Mouse (Mus musculus) stomach, embryonic 16.5 days (tissue): ENCODE data around the gene Gm13275. TPM values are rescaled to one million over a fixed set of nuclear protein-coding genes. Genes with fewer than 3 reads are reported as not detected.
"Not testable (repeated sequence)": the region's sequence is repeated elsewhere in the genome, so short reads cannot be mapped to it uniquely, and the experiment has no call there.

Experiments used
- ATAC-seq: fragments of 200-750 bp; cut with Nextera tagmentation; 2 replicates; pipeline ENCODE4 v1.8.0; 2017; ENCODE audit warnings: moderate number of reproducible peaks, moderate TSS enrichment; ENCODE audit not compliant: insufficient read depth, low FRiP score
- H3K27ac ChIP-seq: fragments of 300-500 bp; sonication (generic); 2 replicates; pipeline ENCODE4 v1.5.1; 2014; ENCODE audit warnings: low read length
- H3K27me3 ChIP-seq: fragments of 300-500 bp; sonication (generic); 2 replicates; pipeline ENCODE4 v1.6.1; 2014; ENCODE audit warnings: low read length, control low read depth, mixed read lengths; ENCODE audit not compliant: control insufficient read depth, insufficient read depth
- H3K36me3 ChIP-seq: fragments of 300-500 bp; sonication (generic); 2 replicates; pipeline ENCODE4 v1.6.1; 2014; ENCODE audit warnings: low read length; ENCODE audit not compliant: control insufficient read depth, insufficient read depth
- H3K4me1 ChIP-seq: fragments of 300-500 bp; sonication (generic); 2 replicates; pipeline ENCODE4 v1.6.1; 2014; ENCODE audit warnings: low read length, control low read depth, mixed read lengths; ENCODE audit not compliant: control insufficient read depth, insufficient read depth
- H3K4me2 ChIP-seq: fragments of 300-500 bp; sonication (generic); 2 replicates; pipeline ENCODE4 v1.6.1; 2014; ENCODE audit warnings: low read depth, low read length, mixed read lengths
- H3K4me3 ChIP-seq: fragments of 300-500 bp; sonication (generic); replicated peaks from 2 replicates; pipeline ENCODE4 v1.5.1; 2014; ENCODE audit warnings: mild to moderate bottlenecking, low read length
- H3K9ac ChIP-seq: fragments of 300-500 bp; sonication (generic); 2 replicates; pipeline ENCODE4 v1.6.1; 2014; ENCODE audit warnings: low read length
- H3K9me3 ChIP-seq: fragments of 300-500 bp; sonication (generic); replicated peaks from 2 replicates; pipeline ENCODE4 v1.6.1; 2016; ENCODE audit warnings: low read length, control low read depth; ENCODE audit not compliant: control insufficient read depth
- WGBS: fragments of 180-500 bp; shearing (Covaris S2); extraction: QIAGEN DNeasy Blood & Tissue Kit; methylation state at CpG from one replicate; pipeline ENCODE4 v1.1.7; 2014; 5-methylcytosine and 5-hydroxymethylcytosine counted together
- polyA plus RNA-seq: library from polyadenylated mRNA; unstranded; fragments of >200 nt; fragmentation: Nextera tagmentation; extraction: Ambion mirVana; gene quantifications from 2 replicates; pipeline ENCODE4 v1.2.1, GENCODE M21; 2015

Gene Gm13275
- polyA plus RNA-seq, 1 experiment from 2014 or later = not detected

DNA sequence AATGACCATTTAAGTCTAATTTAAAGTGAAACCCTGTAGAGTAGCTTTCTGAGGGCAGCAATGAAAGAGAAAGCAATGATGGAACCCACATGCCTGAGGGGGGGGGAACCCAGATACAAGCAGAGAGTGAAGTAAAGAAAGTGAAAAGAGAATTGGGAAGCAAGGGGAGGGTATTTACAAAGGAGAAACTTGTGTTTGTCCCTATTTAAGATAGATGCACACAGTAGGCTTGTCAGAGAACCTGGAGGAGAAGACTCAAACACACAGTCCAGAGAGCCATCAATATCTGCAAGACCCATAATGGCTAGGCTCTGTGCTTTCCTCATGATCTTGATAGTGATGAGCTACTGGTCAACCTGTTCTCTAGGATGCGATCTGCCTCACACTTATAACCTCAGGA lies 25.4 kb downstream of the Gm13275 start, which contains the start of gene Ifna11:
Gene Ifna11, plus strand, starts transcription at position 301 of the 400 bp plus-strand sequence.
- H3K9ac ChIP-seq = no peak within 1 kb of the TSS
- H3K4me1 ChIP-seq = no peaks in the 10 kb centered on the region
- H3K27me3 ChIP-seq = no peaks in the 10 kb centered on the region
- H3K27ac ChIP-seq = no peak within 1 kb of the TSS
- no peak within 1 kb of the TSS for H3K4me3 ChIP-seq
- 74% methylated on average over 1 of the region's 1 CpGs for WGBS
- no peak within 1 kb of the TSS for H3K4me2 ChIP-seq
- ATAC-seq = no peak
- no peaks in the 10 kb centered on the region for H3K9me3 ChIP-seq
- H3K36me3 ChIP-seq = no peaks in the 10 kb centered on the region

- Histone ChIP-seq H3K4me2 (no peak overlapping the region), H3K36me3 (no peaks in the 10 kb centered on the region), H3K9me3 (no peaks in the 10 kb centered on the region), H3K27me3 (no peaks in the 10 kb centered on the region), H3K4me1 (no peaks in the 10 kb centered on the region), H3K27ac (no peak overlapping the region), H3K9ac (no peak overlapping the region), H3K4me3 (no peak overlapping the region)
- no peak for ATAC-seq
- 20% methylated on average over 4 of the region's 4 CpGs for WGBS
These were observed 28.7 kb downstream of the Gm13275 start for GRCm38 (mm10) chr4:88822995-88823394.

GRCm38 (mm10) chr4:88827116-88827515 lies 32.8 kb downstream of the Gm13275 start, which contains the start of gene Ifna6:
Ifna6 (plus strand) TSS chr4:88827416.
- not testable (repeated sequence) for H3K27me3 ChIP-seq, H3K4me3 ChIP-seq, ATAC-seq, H3K27ac ChIP-seq, H3K4me2 ChIP-seq, H3K9me3 ChIP-seq, H3K9ac ChIP-seq, H3K36me3 ChIP-seq, H3K4me1 ChIP-seq

GRCm38 (mm10) chr4:88830523-88830922 lies 36.2 kb downstream of the Gm13275 start:
- 27% methylated on average over 4 of the region's 4 CpGs for WGBS
- Histone ChIP-seq H3K4me2 (no peak overlapping the region), H3K36me3 (no peaks in the 10 kb centered on the region), H3K27me3 (no peaks in the 10 kb centered on the region), H3K4me3 (no peak overlapping the region), H3K9ac (no peak overlapping the region), H3K27ac (no peak overlapping the region), H3K4me1 (no peaks in the 10 kb centered on the region), H3K9me3 (no peaks in the 10 kb centered on the region)
- ATAC-seq = no peak

DNA sequence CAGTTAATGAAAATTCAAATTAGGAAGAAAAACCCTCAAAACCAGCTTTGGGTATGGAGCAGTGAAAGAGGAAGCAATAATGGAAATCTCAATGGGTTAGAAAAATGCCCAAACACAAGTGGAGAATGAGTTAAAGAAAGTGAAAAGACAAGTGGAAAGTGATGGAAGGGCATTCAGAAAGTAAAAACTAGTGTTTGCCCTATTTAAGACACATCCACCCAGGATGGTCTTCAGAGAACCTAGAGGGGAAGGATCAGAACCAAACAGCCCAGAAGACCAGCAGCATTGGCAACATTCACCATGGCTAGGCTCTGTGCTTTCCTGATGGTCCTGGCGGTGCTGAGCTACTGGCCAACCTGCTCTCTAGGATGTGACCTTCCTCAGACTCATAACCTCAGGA lies 40.9 kb downstream of the Gm13275 start, which contains the start of gene Ifna5:
Gene Ifna5, plus strand, starts transcription at position 301 of the 400 bp plus-strand sequence.
- H3K4me3 ChIP-seq, H3K9me3 ChIP-seq, H3K9ac ChIP-seq, H3K27ac ChIP-seq, H3K4me2 ChIP-seq, ATAC-seq, H3K27me3 ChIP-seq, H3K36me3 ChIP-seq, H3K4me1 ChIP-seq: not testable (repeated sequence)
- 79% methylated on average over 1 of the region's 1 CpGs for WGBS

DNA sequence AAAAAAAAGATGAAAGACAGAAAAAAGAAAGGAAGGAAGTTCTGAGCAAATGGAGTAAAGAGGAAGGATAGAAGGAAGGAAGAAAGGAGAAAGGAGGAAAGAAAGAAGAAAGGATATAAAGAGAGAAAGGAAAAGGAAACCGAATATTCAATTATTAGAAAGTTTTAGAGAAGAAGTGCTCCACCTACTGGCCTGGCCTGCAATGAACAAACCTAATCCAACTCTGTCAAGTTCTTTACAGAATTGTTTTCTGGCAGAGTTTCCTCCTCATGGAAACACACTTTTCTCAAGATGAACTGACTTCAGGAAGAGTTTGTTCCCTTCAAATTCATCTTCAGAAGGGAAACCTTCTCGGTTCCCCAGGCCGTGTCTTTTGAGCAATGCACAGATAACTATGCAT lies 44.5 kb downstream of the Gm13275 start:
- no peaks in the 10 kb centered on the region for H3K9me3 ChIP-seq
- no peaks in the 10 kb centered on the region for H3K36me3 ChIP-seq
- no peaks in the 10 kb centered on the region for H3K4me1 ChIP-seq
- no peaks in the 10 kb centered on the region for H3K27me3 ChIP-seq
- no peak overlapping the region for H3K4me2 ChIP-seq
- ATAC-seq = no peak
- no peak overlapping the region for H3K9ac ChIP-seq
- whole genome bisulfite sequencing = 36% methylated on average over 3 of the region's 3 CpGs
- H3K27ac ChIP-seq = no peak overlapping the region
- H3K4me3 ChIP-seq = no peak overlapping the region

DNA sequence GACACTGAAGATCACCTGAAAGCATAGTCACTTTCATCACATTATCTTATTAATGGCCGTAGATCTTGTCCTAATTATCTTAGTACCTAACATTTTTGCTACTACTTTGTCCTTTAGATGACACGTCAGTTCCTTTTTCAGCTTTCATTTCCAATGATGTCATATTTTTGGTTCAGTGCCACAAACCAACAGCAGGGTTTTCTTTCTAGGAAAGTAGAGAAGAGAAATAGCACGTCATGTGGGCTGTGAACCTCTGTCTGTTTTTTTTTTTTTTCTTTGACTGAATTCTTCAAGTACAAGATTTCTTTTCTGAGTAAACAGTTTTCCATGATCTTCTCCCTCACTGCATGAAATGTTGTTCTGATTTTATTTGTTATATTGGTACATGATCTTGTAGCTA lies 45.8 kb downstream of the Gm13275 start:
- H3K36me3 ChIP-seq = no peaks in the 10 kb centered on the region
- WGBS = 58% methylated on average over 3 of the region's 3 CpGs
- no peak overlapping the region for H3K27ac ChIP-seq
- no peak for ATAC-seq
- H3K9ac ChIP-seq = no peak overlapping the region
- H3K4me1 ChIP-seq = no peaks in the 10 kb centered on the region
- no peak overlapping the region for H3K4me3 ChIP-seq
- H3K9me3 ChIP-seq = no peaks in the 10 kb centered on the region
- no peaks in the 10 kb centered on the region for H3K27me3 ChIP-seq
- no peak overlapping the region for H3K4me2 ChIP-seq

DNA sequence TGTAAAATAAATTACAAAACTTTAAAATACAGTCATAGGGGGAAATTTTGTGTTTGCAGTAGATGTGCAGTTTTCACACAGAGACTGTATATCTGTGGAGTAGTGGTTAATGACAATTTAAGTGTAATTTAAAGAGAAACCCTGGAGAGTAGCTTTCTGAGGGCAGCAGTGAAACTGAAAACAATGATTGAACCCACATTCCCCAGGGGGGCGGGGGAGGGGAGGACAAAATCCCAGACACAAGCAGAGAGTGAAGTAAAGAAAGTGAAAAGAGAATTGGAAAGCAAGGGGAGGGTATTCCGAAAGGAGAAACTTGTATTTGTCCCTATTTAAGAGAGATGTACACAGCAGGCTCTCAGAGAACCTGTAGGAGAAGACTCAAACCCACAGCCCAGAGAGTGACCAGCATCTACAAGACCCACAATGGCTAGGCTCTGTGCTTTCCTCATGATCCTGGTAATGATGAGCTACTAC lies 47.2 kb downstream of the Gm13275 start, which contains the start of gene Ifna4:
Gene Ifna4, plus strand, starts transcription at position 424 of the 474 bp plus-strand sequence.
- no peaks in the 10 kb centered on the region for H3K4me1 ChIP-seq
- H3K9me3 ChIP-seq = no peaks in the 10 kb centered on the region
- no peaks in the 10 kb centered on the region for H3K27me3 ChIP-seq
- no peak within 1 kb of the TSS for H3K4me2 ChIP-seq
- no peak within 1 kb of the TSS for H3K27ac ChIP-seq
- no peak for ATAC-seq
- 51% methylated on average over 2 of the region's 2 CpGs for WGBS
- H3K4me3 ChIP-seq = no peak within 1 kb of the TSS
- H3K36me3 ChIP-seq = no peaks in the 10 kb centered on the region
- no peak within 1 kb of the TSS for H3K9ac ChIP-seq
